Mouse (Mus musculus) regulatory T cell (primary cell): ENCODE data around the gene Msmb.

Experiments used
- in situ Hi-C: fragments of 300-600 bp; cut with MboI, MseI; formaldehyde crosslinking; loops from one replicate; pipeline ENCODE4 v1.15.1; 2025; ENCODE audit warnings: high pct_unique_total_duplicates

Msmb gene

DNA sequence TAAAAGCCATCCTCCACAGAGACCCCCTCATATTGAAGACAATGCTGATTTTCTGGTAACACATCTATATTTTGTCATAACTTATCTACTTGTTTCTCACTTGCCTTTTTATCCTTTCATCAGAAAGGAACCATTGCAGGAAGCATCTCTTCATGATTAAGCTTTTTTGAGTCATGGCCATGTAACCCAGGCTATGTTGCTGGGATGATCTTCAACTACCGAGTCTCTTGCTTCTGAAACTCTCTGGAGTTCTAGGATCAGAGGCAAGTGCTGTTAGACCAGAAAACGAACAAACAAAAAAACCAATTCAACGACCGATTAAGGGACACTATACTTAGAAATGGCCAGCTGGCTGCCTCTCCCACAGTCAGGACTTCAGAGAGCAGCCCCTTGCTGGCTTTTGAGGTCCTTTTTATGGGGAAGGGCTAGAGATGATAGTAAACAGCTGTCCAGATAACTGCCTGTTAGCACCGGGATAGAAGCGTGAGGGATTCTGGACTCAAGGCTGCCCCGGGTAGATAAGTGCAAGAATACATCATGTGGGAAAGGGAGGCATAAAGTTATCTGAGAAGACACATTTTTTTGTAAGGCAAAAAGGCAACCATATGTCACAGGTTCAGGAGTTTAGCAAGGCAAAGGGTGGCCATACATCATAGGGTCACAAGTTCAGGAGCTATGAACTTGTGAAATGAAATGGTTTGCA is 4.1 kb downstream of the Msmb start:
- in situ Hi-C loops: no loop called here

DNA sequence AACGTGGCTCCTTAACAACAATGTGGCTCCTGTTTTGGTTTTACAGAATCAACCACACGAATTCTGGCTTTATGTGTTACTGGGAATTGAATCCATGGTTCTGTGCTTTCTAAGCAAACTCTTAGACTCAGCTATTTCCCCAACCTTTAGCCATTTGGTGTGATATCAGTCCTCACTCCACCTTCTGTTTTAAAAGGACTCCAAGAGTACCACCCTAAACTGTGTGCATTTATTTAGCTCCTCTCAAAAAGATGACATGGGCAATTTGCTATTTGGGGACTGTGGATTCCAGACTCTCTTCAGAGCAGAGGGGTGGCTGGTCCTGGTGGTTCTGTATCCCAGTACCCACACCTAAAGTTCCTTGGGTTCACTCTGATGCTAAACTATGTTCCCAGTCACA is 4.8 kb downstream of the Msmb start:
- in situ Hi-C loops: no loop called here

DNA sequence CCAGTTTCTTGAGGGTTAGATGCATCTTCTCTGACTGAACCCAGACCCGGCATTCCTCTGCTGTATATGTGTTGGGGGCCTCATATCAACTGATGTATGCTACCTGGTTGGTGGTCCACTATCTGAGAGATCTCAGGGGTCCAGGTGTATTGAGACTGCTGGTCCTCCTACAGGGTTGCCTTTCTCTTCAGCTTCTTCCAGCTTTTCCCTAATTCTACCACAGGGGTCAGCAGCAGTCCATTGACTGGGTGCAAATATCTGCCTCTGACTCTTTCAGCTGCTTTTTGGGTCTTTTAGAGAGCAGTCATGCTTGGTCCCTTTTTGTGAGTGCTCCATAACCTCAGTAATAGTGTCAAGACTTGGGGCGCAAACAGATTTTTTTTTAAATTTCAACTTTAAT is 9.0 kb downstream of the Msmb start:
- in situ Hi-C loops: loop anchor here (10.0 kb wide), 2 partner anchors 506 to 1666 kb away; partner anchors contain the start of genes Btd, Gm49387 and Hacl1

DNA sequence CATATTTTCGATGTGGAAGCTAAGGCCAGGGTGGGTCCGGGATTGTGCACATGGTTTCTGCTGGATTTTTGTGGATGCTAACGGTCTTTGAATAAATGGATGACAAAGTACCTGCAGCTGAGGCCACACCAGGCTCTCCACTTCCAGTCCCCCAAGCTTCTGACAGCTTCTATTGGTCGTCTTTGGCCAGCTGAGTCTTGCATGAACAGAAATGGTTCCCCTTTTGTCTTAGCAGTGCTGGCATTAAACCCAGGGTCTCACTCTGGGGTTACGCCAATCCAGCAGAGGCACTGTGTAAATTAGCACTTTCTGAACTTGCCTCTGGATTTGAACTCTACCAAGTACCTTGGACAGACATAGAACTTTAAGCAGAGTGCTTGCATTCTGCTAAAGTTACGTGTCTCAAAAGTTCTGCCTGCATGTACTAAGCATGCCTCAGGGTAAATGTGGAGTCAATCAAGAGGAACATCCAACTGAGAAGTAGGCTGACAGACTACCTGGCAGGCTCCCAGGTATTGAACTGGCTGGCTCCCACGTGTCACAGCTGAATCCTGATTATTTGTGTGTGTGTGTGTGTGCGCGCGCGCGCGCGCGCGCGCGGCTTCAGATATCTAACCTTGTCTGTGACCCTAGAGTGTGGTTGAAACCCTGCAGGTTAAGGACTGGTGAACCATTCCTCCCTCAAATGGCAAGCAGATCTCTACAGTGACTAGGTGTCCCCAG is 10.6 kb downstream of the Msmb start:
- in situ Hi-C loops: loop anchor here (10.0 kb wide), 2 partner anchors 508 to 1668 kb away; partner anchors contain the start of genes Btd, Gm49387 and Hacl1

DNA sequence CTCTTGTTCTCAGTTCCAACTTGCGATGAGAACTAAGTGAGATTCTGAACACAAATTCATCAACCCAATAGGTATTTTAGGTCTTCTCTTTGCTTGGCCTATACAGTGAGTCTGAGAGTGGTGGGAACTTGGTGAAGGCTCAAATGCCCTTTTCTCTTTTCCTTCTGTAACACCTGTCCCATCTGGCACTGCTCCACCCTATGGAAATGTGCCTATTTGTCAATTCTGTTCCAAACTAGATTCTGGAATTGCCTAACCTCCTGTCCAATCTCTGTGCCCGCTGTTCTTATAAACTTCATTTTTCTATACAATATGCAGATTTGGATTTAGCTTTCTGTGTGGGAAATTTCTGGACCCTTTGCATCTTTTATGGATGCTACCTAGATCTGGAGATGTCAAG is 11.3 kb downstream of the Msmb start:
- in situ Hi-C loops: loop anchor here (10.0 kb wide), 2 partner anchors 508 to 1668 kb away; partner anchors contain the start of genes Btd, Gm49387 and Hacl1

DNA sequence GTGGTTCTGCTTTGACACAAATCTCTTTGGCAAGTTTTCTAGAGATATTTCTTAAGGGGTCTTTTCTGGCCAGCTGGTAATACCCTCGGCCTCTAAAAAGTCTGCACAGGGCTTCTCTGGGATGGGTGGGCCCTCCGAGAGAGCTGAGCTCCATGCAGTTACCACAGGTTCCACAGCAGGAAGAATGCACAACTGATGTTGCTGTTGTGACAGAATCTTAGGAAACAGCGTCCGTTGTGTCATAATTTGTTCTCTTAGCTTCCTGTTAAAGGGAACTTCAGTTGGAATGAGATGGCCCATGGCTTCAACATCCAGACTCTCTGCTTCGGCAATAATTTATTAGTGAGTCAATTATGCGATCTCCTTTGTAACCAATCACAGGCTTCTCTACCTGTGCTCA is 12.9 kb downstream of the Msmb start:
- in situ Hi-C loops: loop anchor here (5.0 to 10.0 kb wide), 3 partner anchors 67 to 1670 kb away; partner anchors contain the start of genes Btd, Dph3, Gm49387 and Hacl1

DNA sequence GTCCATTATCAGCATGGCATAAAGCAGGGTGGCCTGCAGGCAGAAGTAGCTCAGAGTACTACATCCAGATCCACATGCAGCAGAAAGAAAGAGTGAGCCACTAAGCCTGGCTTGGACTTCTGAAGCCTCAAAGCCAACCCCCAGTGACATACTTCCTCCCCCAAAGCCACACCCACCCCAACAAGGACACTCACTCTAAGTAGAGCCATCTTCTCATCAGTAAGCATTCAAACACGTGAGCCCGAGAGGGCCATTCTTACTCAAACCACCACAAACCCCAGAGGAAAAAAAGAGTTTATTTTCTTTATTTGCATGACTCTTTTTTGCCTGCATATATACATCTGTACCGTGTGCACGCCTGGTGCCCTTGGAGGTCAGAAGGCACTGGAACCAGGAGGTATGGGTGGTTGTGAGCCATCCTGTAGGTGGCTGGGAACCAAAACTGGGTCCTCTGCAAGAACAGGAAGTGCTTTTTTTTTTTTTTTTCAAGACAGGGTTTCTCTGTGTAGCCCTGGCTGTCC is 17.4 kb downstream of the Msmb start:
- in situ Hi-C loops: loop anchor here (5.0 to 10.0 kb wide), 3 partner anchors 72 to 1674 kb away; partner anchors contain the start of genes Btd, Dph3, Gm49387 and Hacl1

DNA sequence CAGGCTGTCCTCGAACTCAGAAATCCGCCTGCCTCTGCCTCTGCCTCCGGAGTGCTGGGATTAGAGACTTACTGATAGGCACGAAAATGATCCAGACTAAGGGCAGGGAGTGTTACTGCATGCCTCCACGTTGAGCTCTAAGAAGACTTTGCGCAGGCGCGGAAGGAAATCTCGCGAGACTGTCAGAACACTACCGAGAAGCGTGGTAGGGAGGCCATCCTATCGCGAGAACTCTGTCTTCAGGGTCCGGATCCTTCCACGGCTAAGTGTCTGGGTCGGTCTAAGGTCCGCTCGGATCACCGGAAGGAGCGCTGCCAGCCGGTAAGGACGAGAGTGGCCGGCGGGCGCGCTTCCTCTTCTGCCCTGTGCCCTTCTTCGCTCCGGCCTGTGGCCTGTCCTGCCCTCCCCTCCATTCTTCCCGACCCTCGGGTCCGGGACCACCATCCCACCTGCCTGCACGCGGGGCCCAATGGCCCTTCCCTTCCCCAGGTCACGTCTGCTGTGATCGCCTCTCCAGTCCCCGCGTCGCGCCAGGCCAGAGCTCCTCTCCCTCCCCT is 17.9 kb downstream of the Msmb start, which contains the start of gene Ncoa4:
Gene Ncoa4, plus strand, starts transcription at position 176 of the 557 bp plus-strand sequence.
- in situ Hi-C loops: loop anchor here (5.0 to 10.0 kb wide), 4 partner anchors 38 to 1675 kb away; partner anchors contain the start of genes Btd, Dph3, Gm49387 and Hacl1

DNA sequence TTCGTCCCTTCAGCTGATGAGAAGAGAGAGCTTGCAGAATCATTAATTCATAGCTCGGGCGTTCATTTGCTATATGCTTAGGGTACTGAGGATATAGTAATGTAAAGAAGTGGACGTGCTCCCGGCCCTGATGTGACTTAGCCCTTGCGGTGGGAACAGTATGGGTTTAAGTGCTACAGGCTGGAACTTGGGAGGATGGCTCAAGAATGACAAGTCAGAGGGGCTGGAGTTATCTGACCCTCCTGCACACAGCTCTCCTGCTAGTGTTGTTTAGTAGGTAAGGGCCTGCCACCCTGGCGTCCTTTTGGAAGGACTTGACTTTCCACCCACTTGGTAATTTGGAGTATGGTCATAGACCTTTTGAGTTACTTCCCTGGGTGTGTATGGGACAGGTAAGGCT is 18.7 kb downstream of the Msmb start:
- in situ Hi-C loops: loop anchor here (5.0 kb wide), 1 partner anchor 37 kb away; no protein-coding TSS in a partner anchor

DNA sequence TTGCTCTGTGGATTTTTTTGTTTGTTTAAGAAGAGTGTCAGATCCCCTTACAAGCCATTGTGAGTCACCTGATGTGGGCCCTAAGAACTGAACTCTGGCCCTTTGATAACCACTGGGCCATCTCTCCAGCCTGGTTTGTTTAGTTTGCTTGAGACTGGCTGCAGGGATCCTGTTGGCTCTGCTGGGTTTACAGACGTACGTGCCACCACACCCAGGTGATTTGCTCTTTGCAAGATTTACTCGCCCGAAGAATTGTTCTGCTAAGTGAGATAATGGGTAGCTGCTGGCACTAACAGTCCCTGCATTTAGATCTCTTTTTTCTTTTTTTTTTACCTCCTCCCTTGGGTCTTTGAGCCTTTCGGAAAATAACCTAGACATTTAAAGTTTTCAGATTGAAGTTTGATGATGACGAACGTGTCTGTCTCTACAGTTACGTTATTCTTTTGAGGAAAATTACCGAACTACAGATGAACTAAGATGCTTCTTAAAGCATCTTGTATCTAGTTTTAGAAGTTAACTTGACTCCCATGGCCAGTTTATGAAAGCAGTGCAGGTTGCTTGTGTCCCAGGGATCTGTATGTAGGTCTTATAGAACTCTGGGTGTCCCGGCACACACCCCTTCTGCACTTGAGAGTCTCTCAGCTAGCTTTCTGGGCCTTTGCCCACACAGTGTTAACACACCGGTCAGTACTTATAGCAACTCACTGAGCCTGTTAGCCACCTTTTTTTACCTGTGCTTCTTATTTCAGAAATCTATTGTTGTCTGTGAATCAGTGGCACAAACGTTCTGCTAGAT is 19.5 kb downstream of the Msmb start:
- in situ Hi-C loops: loop anchor here (5.0 kb wide), 1 partner anchor 36 kb away; no protein-coding TSS in a partner anchor

DNA sequence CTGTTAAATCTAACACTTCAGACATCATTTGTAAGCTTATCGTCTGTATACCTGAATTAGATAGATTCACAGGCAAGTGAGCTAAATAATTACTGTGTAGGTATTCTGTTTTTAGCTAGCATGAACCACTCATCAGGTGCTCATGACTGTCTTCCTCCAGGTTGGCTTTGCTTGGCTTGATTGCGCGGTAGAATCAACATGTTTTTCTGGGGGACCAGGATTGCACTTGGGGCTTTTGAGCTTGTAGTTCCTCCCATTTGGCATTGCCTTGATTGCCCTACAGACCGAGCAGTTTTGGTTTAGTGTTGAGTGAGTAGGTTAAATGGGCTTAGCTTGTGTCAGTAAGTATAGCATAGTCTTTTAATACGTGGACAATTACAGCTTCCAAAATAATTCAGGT is 20.4 kb downstream of the Msmb start:
- in situ Hi-C loops: loop anchor here (5.0 kb wide), 1 partner anchor 35 kb away; no protein-coding TSS in a partner anchor

DNA sequence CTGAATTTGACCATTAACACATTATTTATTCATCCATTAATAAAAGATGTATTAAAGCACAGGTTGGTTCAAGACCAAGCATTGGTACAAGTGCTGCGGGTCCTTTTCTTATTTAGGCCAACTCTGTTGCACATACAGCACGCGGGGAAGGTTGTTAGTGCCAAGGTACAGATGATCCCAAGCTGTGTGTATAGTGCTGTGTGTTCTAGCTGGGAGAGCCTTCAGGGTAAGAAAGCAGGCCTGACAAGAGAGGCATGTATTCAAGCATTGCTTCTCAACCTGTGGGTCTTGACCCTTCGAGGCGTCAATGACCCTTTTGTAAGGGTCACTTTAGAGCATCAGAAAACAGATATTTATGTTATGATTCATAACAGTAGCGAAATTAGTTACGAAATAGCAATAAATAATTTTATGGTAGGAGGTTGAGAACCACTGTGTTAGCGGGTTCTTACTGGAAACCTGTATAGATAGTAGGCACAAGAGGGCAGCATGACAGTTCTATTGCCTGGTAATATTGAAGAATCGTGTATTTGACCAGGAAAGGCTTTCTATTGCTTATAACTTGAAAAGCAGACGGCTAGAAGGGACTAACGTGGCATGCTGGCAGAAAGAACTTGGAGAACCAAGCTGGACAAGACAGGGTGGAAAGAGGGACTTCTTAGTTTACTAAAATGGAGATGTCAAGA is 21.5 kb downstream of the Msmb start:
- in situ Hi-C loops: loop anchor here (5.0 kb wide), 1 partner anchor 34 kb away; no protein-coding TSS in a partner anchor

DNA sequence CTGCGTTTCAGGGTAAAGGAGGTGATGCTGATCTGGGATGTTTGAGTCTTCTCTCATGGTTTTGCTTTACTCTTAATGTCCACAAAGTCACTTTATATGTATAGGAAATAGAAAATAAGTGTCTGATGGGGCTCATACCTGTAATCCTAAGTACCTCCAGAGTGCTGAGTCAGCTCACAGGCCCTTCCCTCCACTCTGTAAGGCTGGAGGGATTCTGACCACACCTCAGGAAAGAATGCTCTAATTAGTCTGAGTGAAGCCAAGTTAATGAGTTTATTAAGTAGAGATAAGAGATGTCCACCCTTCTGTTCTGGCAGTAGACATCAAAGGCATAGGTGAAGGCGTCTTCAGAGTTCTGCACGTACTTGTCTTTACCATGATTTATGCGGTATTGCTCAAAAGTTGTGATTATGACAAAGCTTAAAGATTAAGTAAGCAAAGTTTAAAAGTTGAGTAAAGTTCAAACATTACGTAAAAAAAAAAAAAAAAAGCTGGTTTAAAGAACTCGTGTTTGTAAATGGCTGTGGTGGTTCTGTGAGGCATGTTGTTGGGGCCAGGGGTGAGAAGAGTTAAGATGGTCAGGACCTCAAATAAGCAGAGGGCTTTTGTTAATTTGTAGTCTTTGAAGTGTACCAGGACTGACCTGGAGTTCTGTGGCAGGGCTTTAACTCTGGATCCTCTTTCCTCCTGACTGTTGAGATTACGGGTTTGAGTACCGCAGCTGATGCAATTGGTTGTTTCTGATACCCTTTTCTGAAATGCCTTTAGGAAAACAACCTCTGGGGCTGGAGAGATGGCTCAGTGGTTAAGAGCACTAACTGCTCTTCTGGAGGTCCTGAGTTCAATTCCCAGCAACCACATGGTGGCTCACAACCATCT is 22.6 kb downstream of the Msmb start:
- in situ Hi-C loops: loop anchor here (5.0 kb wide), 1 partner anchor 33 kb away; no protein-coding TSS in a partner anchor

DNA sequence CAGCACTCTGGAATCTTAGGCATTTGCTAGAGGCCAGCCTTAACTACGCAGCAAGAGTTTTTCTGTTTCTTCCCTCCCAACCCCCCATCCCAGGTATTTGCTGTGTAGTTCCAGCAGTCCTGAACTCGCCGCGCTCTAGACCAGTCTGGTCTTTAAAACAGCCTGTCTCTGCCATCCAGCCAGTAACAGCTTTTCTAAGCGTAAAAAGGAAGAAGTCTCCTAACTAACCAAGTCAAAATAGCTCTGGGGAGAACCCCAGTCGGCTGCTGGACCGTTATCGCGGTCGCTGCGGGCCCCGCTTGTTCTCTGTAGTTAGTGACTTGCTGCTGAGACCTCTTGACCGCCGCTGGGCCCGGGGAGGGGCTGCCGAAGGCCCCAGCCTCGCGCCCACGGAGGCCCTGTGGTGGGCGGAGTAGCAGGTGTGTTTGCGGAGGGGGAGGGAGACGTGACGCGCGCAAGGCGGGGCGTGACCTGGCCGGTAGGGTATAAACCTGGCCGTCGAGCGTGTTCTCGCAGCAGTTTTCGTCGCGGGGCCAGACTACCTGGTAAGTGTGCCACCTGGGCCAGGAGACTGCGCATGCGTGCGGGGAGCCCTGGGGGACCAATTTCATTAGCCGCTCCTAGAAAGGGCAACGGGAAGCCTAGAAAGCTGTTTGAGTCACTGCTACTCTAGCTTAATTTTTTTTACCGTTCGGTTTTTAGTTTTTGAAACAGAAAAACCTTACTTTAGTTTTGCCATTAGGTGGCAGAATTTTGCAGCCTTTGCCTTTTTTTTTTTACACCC is 23.6 kb downstream of the Msmb start:
- in situ Hi-C loops: no loop called here

DNA sequence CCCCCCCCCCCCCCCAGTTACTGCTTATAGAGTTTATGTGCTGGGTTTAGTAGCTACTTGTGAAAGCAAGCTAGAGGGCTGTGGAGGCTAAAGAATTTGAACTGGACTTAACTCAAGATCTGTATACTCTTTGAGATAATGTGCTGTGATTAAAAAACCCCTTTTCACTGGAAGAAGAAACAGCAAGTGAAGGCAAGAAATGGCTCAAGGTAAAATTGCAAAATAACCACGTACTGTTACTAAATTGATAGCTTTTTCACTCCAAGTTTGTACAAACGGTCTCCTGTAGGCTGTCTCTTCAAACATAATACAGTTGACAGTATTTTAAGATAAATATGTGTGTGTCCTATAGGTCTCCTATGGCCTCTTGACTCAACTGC is 24.2 kb downstream of the Msmb start:
- in situ Hi-C loops: no loop called here

DNA sequence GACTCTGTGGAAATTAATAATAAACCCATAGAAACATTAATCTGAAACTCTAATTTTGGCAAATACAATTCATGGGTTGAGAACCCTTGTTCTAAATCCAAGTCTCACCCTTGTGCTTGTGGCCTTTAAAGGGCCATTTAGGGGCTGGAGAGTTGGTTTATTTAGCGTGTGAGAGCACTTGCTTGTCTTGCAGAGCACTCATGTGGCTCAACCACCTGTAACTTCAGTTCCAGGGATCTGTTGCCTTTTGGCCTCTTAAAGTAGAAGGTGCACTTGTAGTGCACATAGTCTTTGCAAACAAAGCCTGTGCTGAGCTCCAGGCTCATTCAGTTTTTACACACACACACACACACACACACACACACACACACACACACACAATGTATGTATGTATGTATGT is 25.0 kb downstream of the Msmb start:
- in situ Hi-C loops: no loop called here

DNA sequence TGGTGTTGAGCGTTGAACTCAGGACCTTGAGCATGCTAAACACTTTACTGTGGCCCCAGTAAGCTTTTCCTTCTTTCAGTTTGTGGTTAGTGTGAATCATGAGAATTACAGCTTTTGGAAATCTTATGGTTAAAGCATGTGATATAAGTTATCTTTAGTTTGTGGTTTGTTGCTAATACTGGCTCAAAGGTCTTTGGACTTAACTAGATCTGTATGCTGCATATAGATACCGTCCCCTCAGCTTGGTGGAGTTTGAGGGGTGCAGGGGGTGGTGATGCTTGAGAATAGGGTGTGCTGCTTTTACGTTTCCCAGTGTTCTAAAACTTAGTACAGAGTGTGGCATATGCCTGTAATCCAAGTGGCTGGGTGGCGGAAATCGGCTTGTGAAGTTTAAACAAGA is 25.5 kb downstream of the Msmb start:
- in situ Hi-C loops: no loop called here

DNA sequence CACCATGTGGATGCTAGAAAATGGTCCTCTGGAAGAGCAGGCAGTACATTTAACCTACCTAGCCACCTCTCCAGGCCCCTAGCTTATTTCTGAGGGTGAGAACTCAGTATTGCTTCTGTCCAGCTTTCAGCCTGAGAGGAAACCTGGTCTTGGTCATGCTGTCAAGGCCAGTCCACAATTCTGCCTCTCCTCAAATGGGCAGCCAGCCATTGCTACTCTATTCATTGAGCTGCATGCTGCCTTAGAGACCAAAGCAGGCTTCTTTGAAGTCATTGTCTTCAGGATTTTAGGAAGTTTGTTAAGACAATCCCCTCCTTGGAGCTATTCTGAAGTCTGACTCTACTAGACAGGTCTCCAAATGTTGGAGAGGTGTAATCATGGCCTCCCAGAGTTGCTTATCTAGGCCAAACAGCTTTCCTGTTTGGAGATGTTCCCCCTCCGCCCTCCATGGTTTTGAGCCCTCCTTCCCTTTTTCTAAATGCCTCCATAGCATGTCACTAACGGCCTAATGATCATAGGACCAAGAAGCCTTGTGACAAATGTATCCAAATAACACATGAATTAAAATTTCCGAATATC is 26.9 kb downstream of the Msmb start:
- in situ Hi-C loops: no loop called here
